ENCODE assay signal across 29 mouse cellular contexts in the genomic region with DNA sequence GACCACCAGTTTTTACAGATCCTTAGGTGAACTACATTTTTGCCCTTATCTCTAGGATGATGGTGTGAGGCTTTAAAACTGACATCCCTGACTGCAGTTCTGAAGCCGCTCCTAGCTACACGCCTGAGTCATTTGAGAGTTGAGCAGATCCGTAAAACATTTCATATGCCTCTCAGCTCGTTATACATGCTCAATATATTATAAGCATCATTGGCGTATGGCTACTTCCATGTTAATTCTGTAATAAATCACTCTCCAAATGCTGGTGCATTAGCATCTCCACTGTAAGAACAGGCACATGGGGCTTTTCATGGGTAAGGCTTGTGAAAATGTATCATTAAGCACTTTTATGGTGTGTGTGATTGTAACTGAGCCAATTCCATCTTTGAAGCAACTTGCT. TPM values are rescaled to one million over a fixed set of nuclear protein-coding genes. Genes with fewer than 3 reads are reported as not detected.
"Had no signal": no experiment of that assay in that cellular context is flagged by ENCODE, and none has a peak within 500 bp of the region (broad histone marks: within the 10 kb centered on the region; RNA-seq: fewer than 3 reads in every experiment).

No protein-coding gene starts in this region.

- H3K4me2 ChIP-seq: heart, embryonic 12.5 days; hindbrain, embryonic 12.5 days; hindbrain, embryonic 14.5 days; intestine, embryonic 15.5 days; limb, embryonic 12.5 days had no signal

- H3K27me3 ChIP-seq: heart, embryonic 12.5 days; hindbrain, embryonic 12.5 days; intestine, embryonic 15.5 days; limb, embryonic 12.5 days had no signal

- H3K4me3 ChIP-seq: gastrocnemius, adult 2 months; heart, embryonic 10.5 days; heart, embryonic 12.5 days; hindbrain, embryonic 10.5 days; hindbrain, embryonic 12.5 days; intestine, embryonic 15.5 days; limb, embryonic 10.5 days; limb, embryonic 12.5 days had no signal

- ATAC-seq: hindbrain, embryonic 16.5 days; inflammation-experienced regulatory T-cells, adult 6 months; intestine, embryonic 15.5 days; intestine, postnatal 0 days had no signal

- H3K4me1 ChIP-seq: heart, embryonic 10.5 days; heart, embryonic 12.5 days; hindbrain, embryonic 10.5 days; hindbrain, embryonic 12.5 days; intestine, embryonic 15.5 days; limb, embryonic 10.5 days; limb, embryonic 12.5 days had no signal

- H3K27ac ChIP-seq: gastrocnemius, adult 2 months; heart, embryonic 10.5 days; hindbrain, embryonic 10.5 days; hindbrain, embryonic 12.5 days; hindbrain, embryonic 14.5 days; intestine, embryonic 15.5 days; limb, embryonic 10.5 days; limb, embryonic 12.5 days had no signal

- H3K36me3 ChIP-seq: heart, embryonic 10.5 days; heart, embryonic 12.5 days; hindbrain, embryonic 10.5 days; hindbrain, embryonic 12.5 days; intestine, embryonic 15.5 days; limb, embryonic 10.5 days; limb, embryonic 12.5 days had no signal

- H3K9me3 ChIP-seq: heart, embryonic 10.5 days; heart, embryonic 12.5 days; hindbrain, embryonic 10.5 days; hindbrain, embryonic 12.5 days; intestine, embryonic 15.5 days; limb, embryonic 10.5 days; limb, embryonic 12.5 days had no signal

- H3K9ac ChIP-seq: heart, embryonic 12.5 days; hindbrain, embryonic 12.5 days; hindbrain, embryonic 14.5 days; intestine, embryonic 15.5 days; limb, embryonic 12.5 days had no signal

- DNase-seq: gastrocnemius, adult 2 months; gastrocnemius, postnatal 10 days; gastrocnemius, postnatal 25 days; heart, adult 18-20 months; heart, postnatal 10 days; heart, postnatal 4 days; kidney, adult 18-20 months; kidney, adult 8-10 months; kidney, postnatal 10 days; kidney, postnatal 36 days; layer of hippocampus, adult 9-11 months; layer of hippocampus, postnatal 36 days; liver had no signal

RNA-seq across cellular contexts. Expression of gene Nyap2, which starts 18.4 kb away (rescaled TPM):
- total RNA-seq: gastrocnemius, adult 2 months; gastrocnemius, postnatal 25 days; gastrocnemius, postnatal 4 days; granulocyte monocyte progenitor cell, adult 5-6 weeks; heart, adult 18-20 months; heart, adult 8-10 months; heart, postnatal 10 days; heart, postnatal 25 days; heart, postnatal 4 days had no signal
- polyA plus RNA-seq: heart, embryonic 12.5 days; inflammation-experienced regulatory T-cells, adult 6 months; kidney, embryonic 14.5 days; limb, embryonic 10.5 days had no signal
